Mouse (Mus musculus) adrenal gland, adult (tissue): ENCODE results near the gene H2afb3.
"Not testable (repeated sequence)": the region's sequence is repeated elsewhere in the genome, so short reads cannot be mapped to it uniquely, and the experiment has no call there.

Source experiments
- DNase-seq, 2 experiments: peaks; one replicate each; pipeline ENCODE4 v3.0.0; 2022 to 2023; ENCODE audit warnings: low spot score in 1 of 2; ENCODE audit not compliant: inconsistent age in 2 of 2

H2afb3 gene

GRCm38 (mm10) chrX:120312995-120313394 is at the start of gene H2afb3:
Gene H2afb3 (minus strand): TSS chrX:120313095.
- not testable (repeated sequence) for DNase-seq

GRCm38 (mm10) chrX:120301469-120302175 is 11.3 kb downstream of the H2afb3 start:
- no peak for DNase-seq

GRCm38 (mm10) chrX:120292832-120293750 is 19.8 kb downstream of the H2afb3 start:
- no peak for DNase-seq

GRCm38 (mm10) chrX:120291696-120292095 is 21.2 kb downstream of the H2afb3 start:
- DNase-seq, result no peak

GRCm38 (mm10) chrX:120290900-120291280 is 22.0 kb downstream of the H2afb3 start:
- no peak for DNase-seq

- DNase-seq, result no peak
Measured at GRCm38 (mm10) chrX:120290011-120290899, 22.6 kb downstream of the H2afb3 start, which contains the start of gene Pcdh11x. Gene Pcdh11x (plus strand): TSS chrX:120290259.

- DNase-seq, result no peak
Measured at GRCm38 (mm10) chrX:120287502-120287901, 25.4 kb downstream of the H2afb3 start.

- DNase-seq, result no peak
Measured at GRCm38 (mm10) chrX:120285522-120285921, 27.4 kb downstream of the H2afb3 start.
